Mouse (Mus musculus) lung, embryonic 16.5 days (tissue): ENCODE measurements at regions not wholly inside any gene's neighbourhood (a gene's known extent, or its start where the extent isn't known, plus 50 kb on each side); places are given as distances from the start of the nearest gene placed in this dataset. TPM values are rescaled to one million over a fixed set of nuclear protein-coding genes. Genes with fewer than 3 reads are reported as not detected.

Experiments
- ATAC-seq: fragments of 200-750 bp; cut with Nextera tagmentation; 2 replicates; pipeline ENCODE4 v1.8.0; 2017; ENCODE audit warnings: low read depth, mild to moderate bottlenecking, moderate library complexity
- H3K27ac ChIP-seq: fragments of 300-500 bp; sonication (generic); 2 replicates; pipeline ENCODE4 v1.5.1; 2014; ENCODE audit warnings: mild to moderate bottlenecking, control low read depth, low read length
- H3K27me3 ChIP-seq: fragments of 300-500 bp; sonication (generic); 2 replicates; pipeline ENCODE4 v1.6.1; 2014; ENCODE audit warnings: low read depth, low read length, mixed read lengths; ENCODE audit not compliant: control insufficient read depth, insufficient read depth
- H3K36me3 ChIP-seq: fragments of 300-500 bp; sonication (generic); 2 replicates; pipeline ENCODE4 v1.6.1; 2014; ENCODE audit warnings: low read length; ENCODE audit not compliant: control insufficient read depth, insufficient read depth
- H3K4me1 ChIP-seq: fragments of 300-500 bp; sonication (generic); replicated peaks from 2 replicates; pipeline ENCODE4 v1.6.1; 2014; ENCODE audit warnings: low read length, mixed read lengths; ENCODE audit not compliant: control insufficient read depth, insufficient read depth
- H3K4me2 ChIP-seq: fragments of 300-500 bp; sonication (generic); 2 replicates; pipeline ENCODE4 v1.6.1; 2014; ENCODE audit warnings: low read depth, low read length, control low read depth
- H3K4me3 ChIP-seq: fragments of 300-500 bp; sonication (generic); 2 replicates; pipeline ENCODE4 v1.5.1; 2014; ENCODE audit warnings: mild to moderate bottlenecking, low read length, control low read depth
- H3K9ac ChIP-seq: fragments of 300-500 bp; sonication (generic); 2 replicates; pipeline ENCODE4 v1.6.1; 2014; ENCODE audit warnings: low read length, control low read depth
- H3K9me3 ChIP-seq: fragments of 300-500 bp; sonication (generic); 2 replicates; pipeline ENCODE4 v1.6.1; 2016; ENCODE audit warnings: low read length; ENCODE audit not compliant: control insufficient read depth
- WGBS: fragments of 180-500 bp; shearing (Covaris S2); extraction: QIAGEN DNeasy Blood & Tissue Kit; methylation state at CpG from one replicate; pipeline ENCODE4 v1.1.7; 2014; 5-methylcytosine and 5-hydroxymethylcytosine counted together
- microRNA-seq: library from miRNA; unstranded; fragments of <30 nt; microRNA quantifications from one replicate; pipeline ENCODE4, GENCODE M21; 2016

GRCm38 (mm10) chr5:64753142-64753750 is 49.9 kb upstream of the Klf3 start:
- Histone ChIP-seq H3K27ac (no peak overlapping the region), H3K4me2 (no peak overlapping the region), H3K9ac (no peak overlapping the region), H3K36me3 (no peaks in the 10 kb centered on the region), H3K27me3 (no peaks in the 10 kb centered on the region), H3K4me1 (peaks cover 7% of the 10 kb centered on the region), H3K4me3 (no peak overlapping the region), H3K9me3 (no peaks in the 10 kb centered on the region; the same call in 1 of the 2 replicates)
- 51% methylated on average over 7 of the region's 7 CpGs for WGBS
- no peak for ATAC-seq

Small RNAs in the stretch of these regions (microRNA-seq; reads per million reads assigned to microRNA genes)
- not detected for gene Gm25306
